Mouse (Mus musculus) liver, postnatal 0 days (tissue): ENCODE measurements at regions not wholly inside any gene's neighbourhood (a gene's known extent, or its start where the extent isn't known, plus 50 kb on each side); places are given as distances from the start of the nearest gene placed in this dataset.

Experiments
- ATAC-seq: fragments of 200-750 bp; cut with Nextera tagmentation; 2 replicates; pipeline ENCODE4 v1.8.0; 2017; ENCODE audit warnings: mild to moderate bottlenecking, moderate library complexity
- DNase-seq: peaks from one replicate; pipeline ENCODE4 v3.0.0-alpha.2; 2016
- H3K27ac ChIP-seq: fragments of 300-500 bp; sonication (generic); 2 replicates; pipeline ENCODE4 v1.5.1; 2014; ENCODE audit warnings: antibody characterized with exemption, moderate library complexity, mild to moderate bottlenecking, low read depth
- H3K27me3 ChIP-seq: fragments of 300-500 bp; sonication (generic); 2 replicates; pipeline ENCODE4 v1.6.1; 2014; ENCODE audit warnings: low read length, control low read depth, mixed read lengths; ENCODE audit not compliant: insufficient read depth
- H3K36me3 ChIP-seq: fragments of 300-500 bp; sonication (generic); replicated peaks from 2 replicates; pipeline ENCODE4 v1.6.1; 2014; ENCODE audit warnings: mild to moderate bottlenecking, control low read depth, low read length, moderate library complexity, mixed read lengths; ENCODE audit not compliant: insufficient read depth
- H3K4me1 ChIP-seq: fragments of 300-500 bp; sonication (generic); 2 replicates; pipeline ENCODE4 v1.6.1; 2014; ENCODE audit warnings: antibody characterized with exemption, mild to moderate bottlenecking, control low read depth; ENCODE audit not compliant: insufficient read depth
- H3K4me2 ChIP-seq: fragments of 300-500 bp; sonication (generic); 2 replicates; pipeline ENCODE4 v1.6.1; 2014; ENCODE audit warnings: low read depth, mild to moderate bottlenecking, low read length, moderate library complexity, mixed read lengths
- H3K4me3 ChIP-seq: fragments of 300-500 bp; sonication (generic); 2 replicates; pipeline ENCODE4 v1.5.1; 2014; ENCODE audit warnings: low read depth, low read length
- H3K9ac ChIP-seq: fragments of 300-500 bp; sonication (generic); replicated peaks from 2 replicates; pipeline ENCODE4 v1.6.1; 2014; ENCODE audit warnings: mild to moderate bottlenecking, moderate library complexity
- H3K9me3 ChIP-seq: fragments of 300-500 bp; sonication (generic); 2 replicates; pipeline ENCODE4 v1.6.1; 2016; ENCODE audit warnings: mild to moderate bottlenecking, control low read depth, low read length, mixed read lengths
- CTCF ChIP-seq: sonication (generic); IDR thresholded peaks from 2 replicates; pipeline ENCODE4 v1.5.1; 2016; ENCODE audit warnings: antibody characterized with exemption, low read depth
- EP300 ChIP-seq: IDR thresholded peaks from 2 replicates; pipeline ENCODE4 v1.6.1; 2016; ENCODE audit warnings: antibody characterized with exemption, low read depth, mild to moderate bottlenecking
- WGBS: fragments of 180-500 bp; shearing (Covaris S2); extraction: QIAGEN DNeasy Blood & Tissue Kit; methylation state at CpG from one replicate; pipeline ENCODE4 v1.1.7; 2014; ENCODE audit not compliant: insufficient replicate concordance; 5-methylcytosine and 5-hydroxymethylcytosine counted together

GRCm38 (mm10) chr1:35551503-35551902 lies 516.7 kb upstream of the Hs6st1 start:
- H3K9ac ChIP-seq, result no peak overlapping the region
- H3K4me2 ChIP-seq, result no peak overlapping the region
- TF ChIP-seq CTCF, result no peak
- TF ChIP-seq EP300, result no peak
- DNase-seq (no peak), ATAC-seq (no peak)
- no peak overlapping the region for H3K27ac ChIP-seq
- no peaks in the 10 kb centered on the region for H3K9me3 ChIP-seq
- H3K4me1 ChIP-seq, result no peaks in the 10 kb centered on the region
- no peak overlapping the region for H3K4me3 ChIP-seq
- WGBS, result 74% methylated on average over 1 of the region's 1 CpGs
- no peaks in the 10 kb centered on the region for H3K36me3 ChIP-seq
- no peaks in the 10 kb centered on the region for H3K27me3 ChIP-seq

- WGBS, result 84% methylated on average over 4 of the region's 4 CpGs
- ATAC-seq, result no peak
- Histone ChIP-seq H3K27ac (no peak overlapping the region), H3K4me1 (no peaks in the 10 kb centered on the region), H3K4me2 (no peak overlapping the region), H3K36me3 (no peaks in the 10 kb centered on the region), H3K9ac (no peak overlapping the region), H3K9me3 (peaks cover 3% of the 10 kb centered on the region; the same call in 1 of the 2 replicates), H3K4me3 (no peak overlapping the region), H3K27me3 (no peaks in the 10 kb centered on the region)
- TF ChIP-seq EP300 (no peak), CTCF (no peak)
- DNase-seq, result no peak
These were observed 505.4 kb upstream of the Hs6st1 start for GRCm38 (mm10) chr1:35562786-35563185.

- TF ChIP-seq EP300 (no peak), CTCF (no peak)
- WGBS, result 65% methylated on average over 1 of the region's 1 CpGs
- H3K4me1 ChIP-seq, result no peaks in the 10 kb centered on the region
- DNase-seq (no peak), ATAC-seq (no peak)
- no peak overlapping the region for H3K4me3 ChIP-seq
- H3K27me3 ChIP-seq, result no peaks in the 10 kb centered on the region
- no peaks in the 10 kb centered on the region for H3K9me3 ChIP-seq
- no peak overlapping the region for H3K4me2 ChIP-seq
- H3K9ac ChIP-seq, result no peak overlapping the region
- no peak overlapping the region for H3K27ac ChIP-seq
- H3K36me3 ChIP-seq, result no peaks in the 10 kb centered on the region
These were observed 493.0 kb upstream of the Hs6st1 start for GRCm38 (mm10) chr1:35575203-35575602.

- H3K36me3 ChIP-seq, result no peaks in the 10 kb centered on the region
- H3K4me2 ChIP-seq, result no peak overlapping the region
- no peaks in the 10 kb centered on the region for H3K4me1 ChIP-seq
- H3K27ac ChIP-seq, result no peak overlapping the region
- DNase-seq, result no peak
- no peak for ATAC-seq
- TF ChIP-seq CTCF, result no peak
- TF ChIP-seq EP300, result no peak
- H3K4me3 ChIP-seq, result no peak overlapping the region
- H3K27me3 ChIP-seq, result no peaks in the 10 kb centered on the region
- H3K9me3 ChIP-seq, result no peaks in the 10 kb centered on the region
- 65% methylated on average over 3 of the region's 3 CpGs for WGBS
- H3K9ac ChIP-seq, result no peak overlapping the region
These were observed 488.8 kb upstream of the Hs6st1 start for GRCm38 (mm10) chr1:35579392-35579791.

- TF ChIP-seq CTCF (no peak), EP300 (no peak)
- Histone ChIP-seq H3K4me2 (no peak overlapping the region), H3K4me1 (no peaks in the 10 kb centered on the region), H3K36me3 (no peaks in the 10 kb centered on the region), H3K4me3 (no peak overlapping the region), H3K9ac (no peak overlapping the region), H3K27ac (no peak overlapping the region), H3K9me3 (no peaks in the 10 kb centered on the region), H3K27me3 (no peaks in the 10 kb centered on the region)
- DNase-seq, result no peak
- 63% methylated on average over 4 of the region's 4 CpGs for WGBS
- no peak for ATAC-seq
These were observed 488.2 kb upstream of the Hs6st1 start for GRCm38 (mm10) chr1:35579992-35580391.

GRCm38 (mm10) chr1:35580474-35580873 lies 487.7 kb upstream of the Hs6st1 start:
- Histone ChIP-seq H3K4me1 (no peaks in the 10 kb centered on the region), H3K4me2 (no peak overlapping the region), H3K4me3 (no peak overlapping the region), H3K36me3 (no peaks in the 10 kb centered on the region), H3K9ac (no peak overlapping the region), H3K27ac (no peak overlapping the region), H3K27me3 (no peaks in the 10 kb centered on the region), H3K9me3 (no peaks in the 10 kb centered on the region)
- WGBS, result 42% methylated on average over 3 of the region's 3 CpGs
- no peak for TF ChIP-seq EP300
- TF ChIP-seq CTCF, result no peak
- DNase-seq (no peak), ATAC-seq (no peak)

GRCm38 (mm10) chr1:35587900-35588299 lies 480.3 kb upstream of the Hs6st1 start:
- H3K4me2 ChIP-seq, result no peak overlapping the region
- no peaks in the 10 kb centered on the region for H3K4me1 ChIP-seq
- TF ChIP-seq CTCF (no peak), EP300 (no peak)
- DNase-seq (no peak), ATAC-seq (no peak)
- no peaks in the 10 kb centered on the region for H3K36me3 ChIP-seq
- no peaks in the 10 kb centered on the region for H3K27me3 ChIP-seq
- no peaks in the 10 kb centered on the region for H3K9me3 ChIP-seq
- no peak overlapping the region for H3K27ac ChIP-seq
- H3K9ac ChIP-seq, result no peak overlapping the region
- WGBS, result 72% methylated on average over 2 of the region's 2 CpGs
- no peak overlapping the region for H3K4me3 ChIP-seq
